Mouse (Mus musculus) stomach, postnatal 0 days (tissue): Measurements from ENCODE around the gene Hspa12b. TPM values are rescaled to one million over a fixed set of nuclear protein-coding genes. Genes with fewer than 3 reads are reported as not detected.

Experiments used
- ATAC-seq: fragments of 200-750 bp; cut with Nextera tagmentation; 2 replicates; pipeline ENCODE4 v1.8.0; 2017; ENCODE audit not compliant: low FRiP score, low TSS enrichment
- DNase-seq: peaks from one replicate; pipeline ENCODE4 v3.0.0-alpha.2; 2016; ENCODE audit warnings: low spot score
- H3K27ac ChIP-seq: fragments of 300-500 bp; sonication (generic); replicated peaks from 2 replicates; pipeline ENCODE4 v1.5.1; 2014; ENCODE audit warnings: mild to moderate bottlenecking, control low read depth
- H3K27me3 ChIP-seq: fragments of 300-500 bp; sonication (generic); 2 replicates; pipeline ENCODE4 v1.6.1; 2014; ENCODE audit warnings: low read length; ENCODE audit not compliant: control insufficient read depth, insufficient read depth
- H3K36me3 ChIP-seq: fragments of 300-500 bp; sonication (generic); 2 replicates; pipeline ENCODE4 v1.6.1; 2014; ENCODE audit warnings: low read length, mixed read lengths; ENCODE audit not compliant: control insufficient read depth, insufficient read depth
- H3K4me1 ChIP-seq: fragments of 300-500 bp; sonication (generic); replicated peaks from 2 replicates; pipeline ENCODE4 v1.6.1; 2014; ENCODE audit warnings: antibody characterized with exemption; ENCODE audit not compliant: control insufficient read depth, insufficient read depth
- H3K4me2 ChIP-seq: fragments of 300-500 bp; sonication (generic); replicated peaks from 2 replicates; pipeline ENCODE4 v1.6.1; 2014; ENCODE audit warnings: low read depth, mild to moderate bottlenecking, control low read depth, moderate library complexity
- H3K4me3 ChIP-seq: fragments of 300-500 bp; sonication (generic); 2 replicates; pipeline ENCODE4 v1.5.1; 2014; ENCODE audit warnings: low read depth, low read length, control low read depth
- H3K9ac ChIP-seq: fragments of 300-500 bp; sonication (generic); 2 replicates; pipeline ENCODE4 v1.6.1; 2014; ENCODE audit warnings: mild to moderate bottlenecking, low read length, control low read depth, mixed read lengths
- H3K9me3 ChIP-seq: fragments of 300-500 bp; sonication (generic); 2 replicates; pipeline ENCODE4 v1.6.1; 2016; ENCODE audit warnings: low read length; ENCODE audit not compliant: control insufficient read depth
- CTCF ChIP-seq: IDR thresholded peaks from 2 replicates; pipeline ENCODE4 v1.5.1; 2016; ENCODE audit warnings: antibody characterized with exemption, low read depth, mild to moderate bottlenecking, moderate library complexity
- EP300 ChIP-seq: optimal IDR thresholded peaks from 2 replicates; pipeline ENCODE3; 2016; ENCODE audit warnings: antibody characterized with exemption
- WGBS: fragments of 180-500 bp; shearing (Covaris S2); extraction: QIAGEN DNeasy Blood & Tissue Kit; methylation state at CpG from one replicate; pipeline ENCODE4 v1.1.7; 2014; 5-methylcytosine and 5-hydroxymethylcytosine counted together
- polyA plus RNA-seq: library from polyadenylated mRNA; unstranded; fragments of >200 nt; fragmentation: Nextera tagmentation; extraction: Ambion mirVana; gene quantifications from 2 replicates; pipeline ENCODE4 v1.2.1, GENCODE M21; 2015

The Hspa12b gene
- polyA plus RNA-seq, 1 experiment from 2014 or later = 4.2 TPM

- peak; percentile 71 for ATAC-seq
- Histone ChIP-seq H3K4me2 (peak overlapping the region; percentile 90), H3K9me3 (no peaks in the 10 kb centered on the region), H3K27me3 (no peaks in the 10 kb centered on the region), H3K4me3 (peak overlapping the region; percentile 79), H3K9ac (peak overlapping the region; percentile 95), H3K27ac (peak overlapping the region; percentile 98), H3K36me3 (no peaks in the 10 kb centered on the region), H3K4me1 (peaks cover 20% of the 10 kb centered on the region)
- TF ChIP-seq EP300 (no peak), CTCF (peak; percentile 10; the same call in 1 of the 2 replicates)
- peak; percentile 79 for DNase-seq
- under 1% methylated on average over 60 of the region's 67 CpGs for WGBS
Measured at GRCm38 (mm10) chr2:131179246-131179886, 52.3 kb downstream of the Hspa12b start.

- DNase-seq (peak; percentile 89), ATAC-seq (peak; percentile 86)
Measured at GRCm38 (mm10) chr2:131179990-131180587, 53.0 kb downstream of the Hspa12b start, which contains the start of gene Cenpb. Gene Cenpb (minus strand): TSS chr2:131180067.

GRCm38 (mm10) chr2:131186343-131186742 lies 59.3 kb downstream of the Hspa12b start:
- DNase-seq (no peak), ATAC-seq (no peak)
- WGBS = 1% methylated on average over 14 of the region's 14 CpGs
- H3K36me3 ChIP-seq = no peaks in the 10 kb centered on the region
- peak overlapping the region; percentile 95 for H3K4me2 ChIP-seq
- H3K27ac ChIP-seq = peak overlapping the region; percentile 82
- TF ChIP-seq CTCF (no peak), EP300 (no peak)
- H3K9me3 ChIP-seq = no peaks in the 10 kb centered on the region
- peak overlapping the region; percentile 62 for H3K4me3 ChIP-seq
- H3K9ac ChIP-seq = peak overlapping the region; percentile 74
- no peaks in the 10 kb centered on the region for H3K27me3 ChIP-seq
- peaks cover 9% of the 10 kb centered on the region for H3K4me1 ChIP-seq

More at GRCm38 (mm10) chr2:131179990-131180587, 53.0 kb downstream of the Hspa12b start, which contains the start of gene Cenpb:
- Histone ChIP-seq H3K27ac (peak within 1 kb of the TSS; percentile 98), H3K4me1 (peaks cover 18% of the 10 kb centered on the region), H3K4me2 (peak within 1 kb of the TSS; percentile 90), H3K9me3 (no peaks in the 10 kb centered on the region), H3K36me3 (no peaks in the 10 kb centered on the region), H3K27me3 (no peaks in the 10 kb centered on the region), H3K4me3 (peak within 1 kb of the TSS; percentile 79), H3K9ac (peak within 1 kb of the TSS; percentile 95)
- WGBS = 5% methylated on average over 30 of the region's 57 CpGs
- peak; percentile 53 for TF ChIP-seq CTCF
- no peak for TF ChIP-seq EP300

DNA sequence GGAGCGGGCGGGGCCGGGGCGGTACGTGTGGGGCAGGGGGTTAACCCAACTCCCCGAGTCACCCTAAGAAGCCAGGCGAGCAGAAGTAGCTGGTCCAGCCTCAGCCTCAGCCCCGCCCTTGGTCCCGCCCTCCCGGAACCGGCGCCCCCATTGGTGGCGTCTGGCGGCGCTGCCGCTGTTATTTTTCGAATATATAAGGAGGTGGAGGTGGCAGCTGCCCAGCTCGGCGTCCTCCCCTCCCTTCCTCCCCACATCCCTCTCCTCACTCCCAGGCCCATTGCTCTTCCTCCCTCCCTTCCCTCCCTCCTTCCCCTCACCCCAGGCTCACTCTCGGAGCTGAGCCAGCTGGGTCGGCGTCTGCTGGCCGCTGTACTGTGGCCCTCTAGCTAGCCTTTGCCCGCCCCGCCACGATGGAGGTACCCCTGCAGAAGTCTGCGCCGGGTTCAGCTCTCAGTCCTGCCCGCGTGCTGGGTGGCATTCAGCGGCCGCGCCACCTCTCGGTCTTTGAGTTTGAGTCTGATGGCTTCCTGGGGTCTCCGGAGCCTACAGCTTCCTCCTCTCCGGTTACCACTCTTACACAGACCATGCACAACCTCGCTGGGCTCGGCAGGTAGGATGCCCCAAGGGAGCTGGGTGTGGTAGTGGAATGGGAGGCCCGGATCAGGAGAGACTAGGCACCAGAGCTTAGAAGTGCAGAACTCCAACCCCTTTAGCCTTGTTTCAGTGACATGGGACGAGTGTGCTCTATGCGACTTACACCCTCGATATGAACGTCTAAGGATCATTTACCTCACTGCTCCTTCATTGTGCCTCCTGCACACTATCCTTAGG lies 59.9 kb downstream of the Hspa12b start, which contains the start of the genes Cdc25b and Spef1:
Gene Cdc25b, plus strand, starts transcription at position 179 of the 831 bp plus-strand sequence.
Gene Spef1, minus strand, starts transcription at position 512 of the 831 bp plus-strand sequence.
- Histone ChIP-seq H3K27ac (peak within 1 kb of the TSS; percentile 82), H3K27me3 (no peaks in the 10 kb centered on the region), H3K4me1 (peaks cover 9% of the 10 kb centered on the region), H3K4me3 (peak within 1 kb of the TSS; percentile 62), H3K9me3 (no peaks in the 10 kb centered on the region), H3K4me2 (peak within 1 kb of the TSS; percentile 95), H3K36me3 (no peaks in the 10 kb centered on the region), H3K9ac (peak within 1 kb of the TSS; percentile 74)
- ATAC-seq (peak; percentile 93), DNase-seq (peak; percentile 95)
- TF ChIP-seq EP300 (no peak), CTCF (peak; percentile 57)
- under 1% methylated on average over 37 of the region's 43 CpGs for WGBS

DNA sequence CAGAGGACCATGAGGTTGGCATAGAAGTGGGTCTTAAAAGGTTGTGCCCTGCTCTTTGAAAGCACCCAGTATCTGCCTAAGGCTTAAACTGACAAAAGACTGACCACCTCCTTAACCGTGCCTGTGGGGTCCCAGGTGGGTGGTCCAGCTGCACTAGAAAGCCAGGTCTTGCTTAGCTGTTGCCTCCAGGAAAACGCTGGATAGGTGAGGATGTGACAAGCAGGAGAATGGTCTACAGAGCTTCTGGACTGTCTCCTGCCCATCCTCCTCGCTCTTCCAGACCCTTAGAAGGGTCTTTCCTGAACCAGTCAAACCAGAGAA lies 60.5 kb downstream of the Hspa12b start:
- 31% methylated on average over 3 of the region's 3 CpGs for WGBS
- TF ChIP-seq CTCF = no peak
- Histone ChIP-seq H3K4me3 (peak overlapping the region; percentile 62), H3K9me3 (no peaks in the 10 kb centered on the region), H3K9ac (peak overlapping the region; percentile 74), H3K36me3 (peaks cover 2% of the 10 kb centered on the region), H3K27me3 (no peaks in the 10 kb centered on the region), H3K4me1 (peaks cover 9% of the 10 kb centered on the region), H3K27ac (peak overlapping the region; percentile 82), H3K4me2 (peak overlapping the region; percentile 95)
- DNase-seq = no peak
- ATAC-seq = no peak
